ENCODE assay signal across 8 mouse cellular contexts in the genomic region with DNA sequence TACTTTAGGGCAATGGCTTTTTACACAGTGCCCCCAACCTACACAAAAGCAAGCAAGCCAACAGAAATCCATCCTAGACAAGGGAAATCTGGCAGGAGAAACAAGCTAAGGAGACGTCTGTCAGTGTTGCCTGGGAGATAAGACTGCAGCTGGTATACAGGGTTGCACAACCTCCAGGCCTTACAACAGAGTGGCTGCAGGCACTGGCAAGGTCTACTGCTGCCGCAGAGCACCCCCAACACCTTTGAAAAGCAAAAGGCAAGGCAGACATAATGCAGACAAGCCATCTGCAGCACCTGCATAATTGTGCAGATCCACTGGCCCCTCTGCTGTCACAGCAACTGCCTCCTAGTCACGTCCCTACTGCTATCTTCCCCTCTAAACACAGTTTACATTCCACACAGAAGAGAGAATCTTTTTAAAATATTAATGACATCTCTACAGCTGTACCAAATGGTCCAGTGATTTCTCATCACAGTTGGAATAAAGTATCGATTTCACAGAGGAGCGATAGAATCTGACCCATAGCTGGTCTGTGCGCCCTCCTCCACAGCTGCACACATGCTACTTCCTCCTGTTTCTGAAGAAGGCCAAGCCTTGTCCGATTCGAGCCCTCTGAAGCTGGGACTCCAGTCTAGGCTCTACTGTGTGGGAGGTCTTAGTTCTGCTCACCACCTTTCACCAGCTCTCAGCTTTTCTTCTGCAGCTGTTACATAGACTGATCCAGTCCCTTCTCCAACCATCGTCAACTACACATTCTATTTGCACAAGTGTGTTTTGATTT. TPM values are rescaled to one million over a fixed set of nuclear protein-coding genes. Genes with fewer than 3 reads are reported as not detected.
DNase-seq lines count a peak whose midpoint lies in the region; ATAC-seq lines count a peak whose summit lies in the region.

No protein-coding gene starts in this region.

- no peak overlapping the region for H3K9ac ChIP-seq in limb, embryonic 13.5 days

- H3K4me3 ChIP-seq in limb, embryonic 13.5 days = no peak overlapping the region

- H3K36me3 ChIP-seq in limb, embryonic 13.5 days = no peaks in the 10 kb centered on the region

- 46% methylated on average over 9 of the region's 9 CpGs for WGBS in limb, embryonic 13.5 days

- peak; percentile 26 to 35 for DNase-seq in cerebellum, postnatal 10 days
- DNase-seq in cerebellum, adult 9-11 months = no peak
- peak; percentile 22 for DNase-seq in Muller cell, postnatal 12 days (ENCODE audit: inconsistent ontology term)
- peak; percentile 26 for DNase-seq in forelimb bud, embryonic 11.5 days (ENCODE audit: low read depth, low spot score)
- no peak for DNase-seq in thymus, postnatal 10 days (ENCODE audit: low spot score in 2 of 2)
- DNase-seq in left cerebral cortex, adult 9 months (ENCODE audit: low spot score in 2 of 2) = no peak

- peaks cover 21% of the 10 kb centered on the region for H3K4me1 ChIP-seq in limb, embryonic 13.5 days

- peak; percentile 86 for ATAC-seq in limb, embryonic 13.5 days (ENCODE audit: low FRiP score, low read depth)
- 0 out of 2 replicates have a peak, but pooled peaks have one; percentile 43 for ATAC-seq in monocyte, adult 5-6 weeks (replicated peaks; ENCODE audit: insufficient number of reproducible peaks, low FRiP score, low TSS enrichment, poor library complexity, severe bottlenecking)

- H3K9me3 ChIP-seq in limb, embryonic 13.5 days = no peaks in the 10 kb centered on the region

- no peak overlapping the region for H3K4me2 ChIP-seq in limb, embryonic 13.5 days (replicated peaks)

- H3K27ac ChIP-seq in limb, embryonic 13.5 days = 0 out of 2 replicates have a peak overlapping the region, but pooled peaks have one; percentile 35

- H3K27me3 ChIP-seq in limb, embryonic 13.5 days = no peaks in the 10 kb centered on the region

RNA-seq across cellular contexts. Expression of gene Rnf217, which starts 16.1 kb away (rescaled TPM):
- polyA plus RNA-seq in limb, embryonic 13.5 days (2015; fragmentation: Nextera tagmentation; extraction: Ambion mirVana) = 1.6 and 1.8 TPM in 2 replicates
- 1.6 to 2.1 TPM (median 1.9 TPM) in 3 replicates for total RNA-seq in monocyte, adult 5-6 weeks (2017)

Comparison
In these comparisons a context has a peak if more than half of its experiments do, and no peak if none do; other contexts are left out.
1. DNase-seq: peak in cerebellum, postnatal 10 days (2 of 2), Muller cell, postnatal 12 days (single experiment) and forelimb bud, embryonic 11.5 days (single experiment); none in cerebellum, adult 9-11 months (single experiment), thymus, postnatal 10 days (0 of 2) and left cerebral cortex, adult 9 months (0 of 2).